Mouse (Mus musculus): ENCODE measurements around the gene Appl2. TPM values are rescaled to one million over a fixed set of nuclear protein-coding genes. Genes with fewer than 3 reads are reported as not detected.

Appl2 gene
- polyA plus RNA-seq, 1 experiment from 2014 or later: 40.8 TPM

- no peak for ATAC-seq (ENCODE audit: low FRiP score)
- peaks cover 79% of the 10 kb centered on the region for H3K36me3 ChIP-seq
- no peak overlapping the region for H3K4me2 ChIP-seq
- H3K27me3 ChIP-seq (replicated peaks): no peaks in the 10 kb centered on the region
- no peak overlapping the region for H3K9ac ChIP-seq (replicated peaks)
- no peak overlapping the region for H3K4me3 ChIP-seq (replicated peaks)
- H3K9me3 ChIP-seq (replicated peaks): no peaks in the 10 kb centered on the region
- H3K4me1 ChIP-seq: no peaks in the 10 kb centered on the region
- no peak overlapping the region for H3K27ac ChIP-seq (replicated peaks)
Observed at GRCm38 (mm10) chr10:83563005-83563404, 85.5 kb downstream of the Appl2 start.

Other genes starting within 250 kb of the Appl2 start
- gene Aldh1l2, start 114.6 kb downstream of the Appl2 start, polyA plus RNA-seq (2015; fragmentation: Nextera tagmentation; extraction: Ambion mirVana): 13.0 and 15.4 TPM in 2 replicates
- 31.4 and 35.4 TPM in 2 replicates for gene Washc4, start 105.0 kb downstream of the Appl2 start, polyA plus RNA-seq (2015; fragmentation: Nextera tagmentation; extraction: Ambion mirVana)
- gene 1500009L16Rik, start 74.1 kb upstream of the Appl2 start, polyA plus RNA-seq (2015; fragmentation: Nextera tagmentation; extraction: Ambion mirVana): 102 and 103 TPM in 2 replicates